Mouse (Mus musculus) forebrain, embryonic 14.5 days (tissue): ENCODE measurements around the gene Becn1. TPM values are rescaled to one million over a fixed set of nuclear protein-coding genes. Genes with fewer than 3 reads are reported as not detected.
"Not testable (repeated sequence)": the region's sequence is repeated elsewhere in the genome, so short reads cannot be mapped to it uniquely, and the experiment has no call there.

Source experiments
- ATAC-seq: fragments of 200-750 bp; cut with Nextera tagmentation; 2 replicates; pipeline ENCODE4 v1.8.0; 2017; ENCODE audit warnings: mild to moderate bottlenecking, moderate library complexity
- DNase-seq: peaks from one replicate; pipeline ENCODE4 v3.0.0-alpha.2; 2015; ENCODE audit warnings: low spot score
- H3K27ac ChIP-seq: fragments of 300-500 bp; sonication (generic); 2 replicates; pipeline ENCODE4 v1.5.1; 2014; ENCODE audit warnings: low read depth, mild to moderate bottlenecking, control low read depth, low read length, moderate library complexity
- H3K27me3 ChIP-seq: fragments of 300-500 bp; sonication (generic); replicated peaks from 2 replicates; pipeline ENCODE4 v1.6.1; 2014; ENCODE audit warnings: low read length, control low read depth, mixed read lengths; ENCODE audit not compliant: control insufficient read depth, insufficient read depth
- H3K36me3 ChIP-seq: fragments of 300-500 bp; sonication (generic); 2 replicates; pipeline ENCODE4 v1.6.1; 2014; ENCODE audit warnings: low read length, control low read depth; ENCODE audit not compliant: control insufficient read depth, insufficient read depth
- H3K4me1 ChIP-seq: fragments of 300-500 bp; sonication (generic); 2 replicates; pipeline ENCODE4 v1.6.1; 2014; ENCODE audit warnings: antibody characterized with exemption, low read length, control low read depth; ENCODE audit not compliant: control insufficient read depth, insufficient read depth
- H3K4me2 ChIP-seq: fragments of 300-500 bp; sonication (generic); 2 replicates; pipeline ENCODE4 v1.6.1; 2014; ENCODE audit warnings: mild to moderate bottlenecking, control low read depth, low read length
- H3K4me3 ChIP-seq: fragments of 300-500 bp; sonication (generic); 2 replicates; pipeline ENCODE4 v1.5.1; 2014; ENCODE audit warnings: low read depth, low read length, control low read depth
- H3K9ac ChIP-seq: fragments of 300-500 bp; sonication (generic); 2 replicates; pipeline ENCODE4 v1.6.1; 2014; ENCODE audit warnings: mild to moderate bottlenecking, low read length, control low read depth, moderate library complexity
- H3K9me3 ChIP-seq: fragments of 300-500 bp; sonication (generic); replicated peaks from 2 replicates; pipeline ENCODE4 v1.6.1; 2016; ENCODE audit warnings: low read length, control low read depth, mixed read lengths; ENCODE audit not compliant: control insufficient read depth
- WGBS: fragments of 180-500 bp; shearing (Covaris S2); extraction: QIAGEN DNeasy Blood & Tissue Kit; methylation state at CpG from one replicate; pipeline ENCODE4 v1.1.7; 2014; 5-methylcytosine and 5-hydroxymethylcytosine counted together
- polyA plus RNA-seq: library from polyadenylated mRNA; unstranded; fragments of >200 nt; fragmentation: Nextera tagmentation; extraction: Ambion mirVana; gene quantifications from 2 replicates; pipeline ENCODE4 v1.2.1, GENCODE M21; 2014

Gene Becn1
- polyA plus RNA-seq, 1 experiment from 2014 or later = 177 TPM

GRCm38 (mm10) chr11:101334516-101334915 lies 32.4 kb upstream of the Becn1 start:
- Histone ChIP-seq H3K9me3 (no peaks in the 10 kb centered on the region), H3K9ac (no peak overlapping the region), H3K4me3 (no peak overlapping the region), H3K36me3 (no peaks in the 10 kb centered on the region), H3K27ac (no peak overlapping the region), H3K27me3 (no peaks in the 10 kb centered on the region), H3K4me1 (0 out of 2 replicates have a peak, but pooled peaks cover 5% of the 10 kb centered on the region), H3K4me2 (no peak overlapping the region)
- ATAC-seq = no peak
- DNase-seq = no peak
- WGBS = 9% methylated on average over 6 of the region's 6 CpGs

DNA sequence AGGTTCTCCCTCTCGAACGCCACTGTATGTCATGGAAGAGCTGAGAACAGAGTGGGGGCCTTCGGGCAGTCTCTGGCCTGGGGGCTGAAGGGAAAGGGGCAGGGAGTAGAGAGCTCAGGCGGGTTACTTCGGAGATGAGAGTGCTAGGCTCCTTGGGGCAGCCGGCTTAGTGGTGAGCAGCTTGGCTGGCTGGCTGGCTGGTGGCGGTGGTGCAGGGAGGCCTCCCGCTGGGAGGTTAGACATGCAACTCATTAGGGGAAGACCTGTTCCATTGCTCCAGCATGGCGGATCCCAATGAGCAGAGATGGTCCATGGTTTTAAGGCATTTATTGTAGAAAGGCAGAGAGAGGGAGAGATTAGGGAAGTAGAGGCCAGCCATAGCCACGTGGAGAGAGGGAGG lies 31.9 kb upstream of the Becn1 start:
- Histone ChIP-seq H3K9me3 (no peaks in the 10 kb centered on the region), H3K27ac (no peak overlapping the region), H3K9ac (no peak overlapping the region), H3K4me1 (0 out of 2 replicates have a peak, but pooled peaks cover 5% of the 10 kb centered on the region), H3K27me3 (no peaks in the 10 kb centered on the region), H3K4me3 (no peak overlapping the region), H3K36me3 (no peaks in the 10 kb centered on the region), H3K4me2 (no peak overlapping the region)
- ATAC-seq (no peak), DNase-seq (no peak)
- 33% methylated on average over 10 of the region's 10 CpGs for WGBS

DNA sequence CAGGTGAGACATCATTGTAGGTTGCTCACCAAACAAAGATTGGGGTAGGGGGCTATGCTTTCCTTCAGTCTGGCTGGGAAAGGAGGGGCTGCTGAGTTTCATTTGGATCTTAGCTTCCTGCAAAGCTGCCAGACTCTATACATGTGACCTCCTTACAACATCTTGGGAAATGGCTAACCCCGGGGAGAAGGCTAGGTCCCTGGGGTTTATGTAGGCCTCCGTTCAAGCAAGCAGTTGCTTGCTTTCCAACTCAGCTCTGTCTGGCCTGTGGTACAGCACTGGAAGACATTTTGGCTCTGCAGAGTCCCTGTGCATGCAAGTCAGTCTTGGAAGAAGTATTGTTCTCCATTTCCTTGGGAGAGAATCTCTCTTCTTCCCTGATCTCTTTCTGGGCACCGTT lies 30.5 kb upstream of the Becn1 start:
- 84% methylated on average over 3 of the region's 3 CpGs for WGBS
- no peaks in the 10 kb centered on the region for H3K9me3 ChIP-seq
- H3K4me1 ChIP-seq = 0 out of 2 replicates have a peak, but pooled peaks cover 2% of the 10 kb centered on the region
- no peak for DNase-seq
- H3K9ac ChIP-seq = no peak overlapping the region
- ATAC-seq = no peak
- no peak overlapping the region for H3K4me2 ChIP-seq
- 0 out of 2 replicates have a peak, but pooled peaks cover 2% of the 10 kb centered on the region for H3K36me3 ChIP-seq
- no peak overlapping the region for H3K4me3 ChIP-seq
- H3K27ac ChIP-seq = no peak overlapping the region
- H3K27me3 ChIP-seq = no peaks in the 10 kb centered on the region

DNA sequence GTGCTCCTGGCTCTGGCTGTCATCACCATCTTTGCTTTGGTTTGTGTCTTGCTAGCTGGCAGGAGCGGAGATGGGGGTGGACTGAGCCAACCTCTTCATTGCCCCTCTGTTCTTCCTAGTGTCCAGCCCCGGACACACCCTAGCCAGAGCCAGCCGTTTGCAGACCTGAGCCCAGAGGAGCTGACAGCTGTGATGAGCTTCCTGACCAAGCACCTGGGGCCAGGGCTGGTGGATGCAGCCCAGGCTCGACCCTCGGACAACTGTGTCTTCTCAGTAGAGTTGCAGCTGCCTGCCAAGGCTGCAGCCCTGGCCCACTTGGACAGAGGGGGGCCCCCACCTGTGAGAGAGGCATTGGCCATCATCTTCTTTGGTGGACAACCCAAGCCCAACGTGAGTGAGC lies 28.9 kb upstream of the Becn1 start:
- H3K9me3 ChIP-seq, H3K36me3 ChIP-seq, H3K4me3 ChIP-seq, H3K4me1 ChIP-seq, ATAC-seq, H3K27me3 ChIP-seq, H3K9ac ChIP-seq, H3K27ac ChIP-seq, H3K4me2 ChIP-seq, DNase-seq: not testable (repeated sequence)
- WGBS = 83% methylated on average over 6 of the region's 6 CpGs

DNA sequence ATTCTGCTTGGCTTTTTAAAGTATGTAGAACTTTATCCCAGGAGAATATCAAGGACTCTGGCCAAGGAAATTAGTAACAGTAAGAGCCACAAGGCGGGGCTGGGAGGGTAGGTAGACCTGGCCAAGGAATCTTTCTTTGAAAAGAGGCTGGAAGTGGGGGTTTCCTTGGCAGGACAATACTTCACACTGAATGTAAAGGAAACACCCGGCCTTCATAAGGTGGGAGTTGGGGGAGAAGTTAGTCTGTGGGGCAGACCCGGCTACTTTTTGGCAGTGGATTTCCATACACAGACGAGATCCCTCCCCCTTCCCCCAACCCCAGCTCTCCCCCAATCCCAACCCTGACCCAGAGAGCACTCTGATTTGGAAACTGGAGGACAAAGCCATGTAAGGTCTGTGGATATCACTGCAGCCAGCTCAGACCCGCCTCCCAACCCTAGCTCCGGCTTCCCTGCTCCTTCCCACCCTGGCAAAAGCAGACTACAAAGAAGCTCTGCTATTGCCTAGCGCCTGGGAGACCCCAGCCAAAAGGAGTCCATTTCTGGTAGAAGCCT lies 28.4 kb upstream of the Becn1 start, which contains the start of gene Aoc3:
Aoc3 (plus strand) TSS at position 235 of the 554 bp plus-strand sequence.
- Histone ChIP-seq H3K27me3 (no peaks in the 10 kb centered on the region), H3K4me3 (no peak within 1 kb of the TSS), H3K4me2 (no peak within 1 kb of the TSS), H3K9me3 (no peaks in the 10 kb centered on the region), H3K9ac (no peak within 1 kb of the TSS), H3K36me3 (peaks cover 11% of the 10 kb centered on the region), H3K27ac (no peak within 1 kb of the TSS), H3K4me1 (no peaks in the 10 kb centered on the region)
- DNase-seq (no peak), ATAC-seq (no peak)
- WGBS = 70% methylated on average over 7 of the region's 7 CpGs

- Histone ChIP-seq H3K4me1 (no peaks in the 10 kb centered on the region), H3K9ac (no peak overlapping the region), H3K4me3 (no peak overlapping the region), H3K27me3 (no peaks in the 10 kb centered on the region), H3K36me3 (peaks cover 24% of the 10 kb centered on the region), H3K4me2 (no peak overlapping the region), H3K9me3 (no peaks in the 10 kb centered on the region), H3K27ac (no peak overlapping the region)
- DNase-seq = peak; percentile 21
- 79% methylated on average over 6 of the region's 6 CpGs for WGBS
- no peak for ATAC-seq
These were observed 27.0 kb upstream of the Becn1 start for GRCm38 (mm10) chr11:101328941-101329635.

GRCm38 (mm10) chr11:101327311-101327710 lies 25.2 kb upstream of the Becn1 start:
- 53% methylated on average over 3 of the region's 3 CpGs for WGBS
- DNase-seq = no peak
- H3K9me3 ChIP-seq = no peaks in the 10 kb centered on the region

GRCm38 (mm10) chr11:101326147-101326546 lies 24.1 kb upstream of the Becn1 start:
- WGBS = 85% methylated on average over 11 of the region's 11 CpGs
- Histone ChIP-seq H3K36me3 (peaks cover 53% of the 10 kb centered on the region), H3K27me3 (no peaks in the 10 kb centered on the region), H3K4me1 (no peaks in the 10 kb centered on the region), H3K27ac (no peak overlapping the region), H3K9ac (no peak overlapping the region), H3K4me3 (no peak overlapping the region), H3K4me2 (no peak overlapping the region), H3K9me3 (no peaks in the 10 kb centered on the region)
- ATAC-seq = no peak
- no peak for DNase-seq

More at GRCm38 (mm10) chr11:101327311-101327710, 25.2 kb upstream of the Becn1 start:
- no peak overlapping the region for H3K4me2 ChIP-seq
- ATAC-seq = no peak
- H3K4me3 ChIP-seq = no peak overlapping the region
- H3K36me3 ChIP-seq = peaks cover 42% of the 10 kb centered on the region
- no peak overlapping the region for H3K27ac ChIP-seq
- no peaks in the 10 kb centered on the region for H3K27me3 ChIP-seq
- no peak overlapping the region for H3K9ac ChIP-seq
- H3K4me1 ChIP-seq = no peaks in the 10 kb centered on the region

GRCm38 (mm10) chr11:101325201-101325600 lies 23.1 kb upstream of the Becn1 start:
- not testable (repeated sequence) for H3K4me3 ChIP-seq, H3K4me1 ChIP-seq, H3K4me2 ChIP-seq, H3K9me3 ChIP-seq, H3K27me3 ChIP-seq, H3K9ac ChIP-seq, ATAC-seq, DNase-seq, H3K27ac ChIP-seq
- 94% methylated on average over 11 of the region's 11 CpGs for WGBS
- peaks cover 63% of the 10 kb centered on the region for H3K36me3 ChIP-seq
